Mouse (Mus musculus): Measurements from ENCODE around the gene Fabp6.

- TF ChIP-seq MAX (IDR thresholded peaks at IDR 0.05; ENCODE audit: low read length) (no peak), POLR2AphosphoS2 (IDR thresholded peaks at IDR 0.05; ENCODE audit: low read length) (no peak), UBTF (IDR thresholded peaks at IDR 0.05; ENCODE audit: borderline replicate concordance, insufficient read depth, low read depth, low read length) (no peak), NRF1 (IDR thresholded peaks at IDR 0.05; ENCODE audit: insufficient read depth, low read depth, low read length, poor library complexity, severe bottlenecking) (no peak)
These were observed 14.8 kb downstream of the Fabp6 start, which contains the start of gene 4933415A04Rik for GRCm38 (mm10) chr11:43586324-43587090.

Data from MEL (cell line).